Mouse (Mus musculus): ENCODE data around the gene Atg2b. TPM values are rescaled to one million over a fixed set of nuclear protein-coding genes. Genes with fewer than 3 reads are reported as not detected.

The Atg2b gene
- polyA plus RNA-seq, 1 experiment from 2014 or later: 13.8 TPM

- Histone ChIP-seq H3K4me3 (ENCODE audit: low read depth, low read length) (no peak overlapping the region), H3K9ac (ENCODE audit: low read length) (no peak overlapping the region), H3K4me1 (ENCODE audit: control insufficient read depth, insufficient read depth, low read length) (peaks cover 13% of the 10 kb centered on the region), H3K4me2 (ENCODE audit: low read length) (no peak overlapping the region), H3K27ac (ENCODE audit: low read depth, low read length) (no peak overlapping the region), H3K9me3 (replicated peaks; ENCODE audit: control insufficient read depth, low read length) (no peaks in the 10 kb centered on the region), H3K27me3 (replicated peaks; ENCODE audit: control insufficient read depth, insufficient read depth, low read length) (no peaks in the 10 kb centered on the region), H3K36me3 (ENCODE audit: control insufficient read depth, insufficient read depth, low read length) (peaks cover 30% of the 10 kb centered on the region)
- ATAC-seq (no peak), DNase-seq (ENCODE audit: low spot score) (no peak)
- WGBS: 88% methylated on average over 4 of the region's 4 CpGs
Measured at GRCm38 (mm10) chr12:105688546-105688945, 3.5 kb upstream of the Atg2b start.

GRCm38 (mm10) chr12:105687416-105687815, 2.4 kb upstream of the Atg2b start:
- no peaks in the 10 kb centered on the region for H3K9me3 ChIP-seq (replicated peaks; ENCODE audit: control insufficient read depth, low read length)
- H3K4me2 ChIP-seq (ENCODE audit: low read length): no peak overlapping the region

GRCm38 (mm10) chr12:105686791-105687190, 1.8 kb upstream of the Atg2b start:
- DNase-seq (ENCODE audit: low spot score) (no peak), ATAC-seq (no peak)
- Histone ChIP-seq H3K4me2 (ENCODE audit: low read length) (peak overlapping the region; percentile 87; the same call in 1 of the 2 replicates), H3K27ac (ENCODE audit: low read depth, low read length) (no peak overlapping the region), H3K4me3 (ENCODE audit: low read depth, low read length) (no peak overlapping the region), H3K36me3 (ENCODE audit: control insufficient read depth, insufficient read depth, low read length) (peaks cover 20% of the 10 kb centered on the region), H3K27me3 (replicated peaks; ENCODE audit: control insufficient read depth, insufficient read depth, low read length) (no peaks in the 10 kb centered on the region), H3K9me3 (replicated peaks; ENCODE audit: control insufficient read depth, low read length) (no peaks in the 10 kb centered on the region), H3K9ac (ENCODE audit: low read length) (no peak overlapping the region), H3K4me1 (ENCODE audit: control insufficient read depth, insufficient read depth, low read length) (peaks cover 21% of the 10 kb centered on the region)
- 89% methylated on average over 3 of the region's 3 CpGs for WGBS

More at GRCm38 (mm10) chr12:105687416-105687815, 2.4 kb upstream of the Atg2b start:
- 83% methylated on average over 4 of the region's 4 CpGs for WGBS
- H3K36me3 ChIP-seq (ENCODE audit: control insufficient read depth, insufficient read depth, low read length): peaks cover 24% of the 10 kb centered on the region
- peaks cover 21% of the 10 kb centered on the region for H3K4me1 ChIP-seq (ENCODE audit: control insufficient read depth, insufficient read depth, low read length)
- ATAC-seq (no peak), DNase-seq (ENCODE audit: low spot score) (no peak)
- H3K27me3 ChIP-seq (replicated peaks; ENCODE audit: control insufficient read depth, insufficient read depth, low read length): no peaks in the 10 kb centered on the region
- H3K9ac ChIP-seq (ENCODE audit: low read length): no peak overlapping the region
- H3K27ac ChIP-seq (ENCODE audit: low read depth, low read length): no peak overlapping the region
- H3K4me3 ChIP-seq (ENCODE audit: low read depth, low read length): no peak overlapping the region

- ATAC-seq (peak; percentile 47), DNase-seq (ENCODE audit: low spot score) (peak; percentile 58)
- under 1% methylated on average over 41 of the region's 41 CpGs for WGBS
- peaks cover 21% of the 10 kb centered on the region for H3K4me1 ChIP-seq (ENCODE audit: control insufficient read depth, insufficient read depth, low read length)
- H3K27me3 ChIP-seq (replicated peaks; ENCODE audit: control insufficient read depth, insufficient read depth, low read length): no peaks in the 10 kb centered on the region
- peak within 1 kb of the TSS; percentile 93 for H3K27ac ChIP-seq (ENCODE audit: low read depth, low read length)
- H3K4me3 ChIP-seq (ENCODE audit: low read depth, low read length): peak within 1 kb of the TSS; percentile 92
- H3K36me3 ChIP-seq (ENCODE audit: control insufficient read depth, insufficient read depth, low read length): no peaks in the 10 kb centered on the region
- H3K4me2 ChIP-seq (ENCODE audit: low read length): peak within 1 kb of the TSS; percentile 87
- H3K9ac ChIP-seq (ENCODE audit: low read length): peak within 1 kb of the TSS; percentile 88
- H3K9me3 ChIP-seq (replicated peaks; ENCODE audit: control insufficient read depth, low read length): no peaks in the 10 kb centered on the region
Measured at GRCm38 (mm10) chr12:105683933-105684901, 794 bp downstream of the Atg2b start, which contains the start of gene Gskip. TSS of gene Gskip (plus strand) at chr12:105684829.

GRCm38 (mm10) chr12:105678762-105679161, 6.2 kb downstream of the Atg2b start:
- H3K27me3 ChIP-seq (replicated peaks; ENCODE audit: control insufficient read depth, insufficient read depth, low read length): no peaks in the 10 kb centered on the region
- H3K4me2 ChIP-seq (ENCODE audit: low read length): no peak overlapping the region
- no peak for ATAC-seq
- 94% methylated on average over 3 of the region's 3 CpGs for WGBS
- DNase-seq (ENCODE audit: low spot score): no peak
- no peaks in the 10 kb centered on the region for H3K9me3 ChIP-seq (replicated peaks; ENCODE audit: control insufficient read depth, low read length)
- peaks cover 10% of the 10 kb centered on the region for H3K4me1 ChIP-seq (ENCODE audit: control insufficient read depth, insufficient read depth, low read length)
- no peak overlapping the region for H3K4me3 ChIP-seq (ENCODE audit: low read depth, low read length)
- H3K27ac ChIP-seq (ENCODE audit: low read depth, low read length): no peak overlapping the region
- peaks cover 9% of the 10 kb centered on the region for H3K36me3 ChIP-seq (ENCODE audit: control insufficient read depth, insufficient read depth, low read length)
- no peak overlapping the region for H3K9ac ChIP-seq (ENCODE audit: low read length)

GRCm38 (mm10) chr12:105678211-105678610, 6.8 kb downstream of the Atg2b start:
- Histone ChIP-seq H3K36me3 (ENCODE audit: control insufficient read depth, insufficient read depth, low read length) (peaks cover 15% of the 10 kb centered on the region), H3K27ac (ENCODE audit: low read depth, low read length) (no peak overlapping the region), H3K9ac (ENCODE audit: low read length) (no peak overlapping the region), H3K4me1 (ENCODE audit: control insufficient read depth, insufficient read depth, low read length) (peaks cover 4% of the 10 kb centered on the region; the same call in 1 of the 2 replicates), H3K4me2 (ENCODE audit: low read length) (no peak overlapping the region), H3K27me3 (replicated peaks; ENCODE audit: control insufficient read depth, insufficient read depth, low read length) (no peaks in the 10 kb centered on the region), H3K4me3 (ENCODE audit: low read depth, low read length) (no peak overlapping the region), H3K9me3 (replicated peaks; ENCODE audit: control insufficient read depth, low read length) (no peaks in the 10 kb centered on the region)
- 90% methylated on average over 7 of the region's 7 CpGs for WGBS
- ATAC-seq (no peak), DNase-seq (ENCODE audit: low spot score) (no peak)

GRCm38 (mm10) chr12:105676274-105676673, 8.7 kb downstream of the Atg2b start:
- peaks cover 24% of the 10 kb centered on the region for H3K36me3 ChIP-seq (ENCODE audit: control insufficient read depth, insufficient read depth, low read length)
- H3K4me1 ChIP-seq (ENCODE audit: control insufficient read depth, insufficient read depth, low read length): no peaks in the 10 kb centered on the region
- DNase-seq (ENCODE audit: low spot score) (no peak), ATAC-seq (no peak)
- H3K27ac ChIP-seq (ENCODE audit: low read depth, low read length): no peak overlapping the region
- no peaks in the 10 kb centered on the region for H3K9me3 ChIP-seq (replicated peaks; ENCODE audit: control insufficient read depth, low read length)
- whole genome bisulfite sequencing: 96% methylated on average over 8 of the region's 8 CpGs
- no peak overlapping the region for H3K9ac ChIP-seq (ENCODE audit: low read length)
- H3K4me2 ChIP-seq (ENCODE audit: low read length): no peak overlapping the region
- no peak overlapping the region for H3K4me3 ChIP-seq (ENCODE audit: low read depth, low read length)
- no peaks in the 10 kb centered on the region for H3K27me3 ChIP-seq (replicated peaks; ENCODE audit: control insufficient read depth, insufficient read depth, low read length)

- WGBS: 92% methylated on average over 7 of the region's 7 CpGs
- no peaks in the 10 kb centered on the region for H3K4me1 ChIP-seq (ENCODE audit: control insufficient read depth, insufficient read depth, low read length)
Measured at GRCm38 (mm10) chr12:105655850-105656249, 29.2 kb downstream of the Atg2b start.

GRCm38 (mm10) chr12:105642770-105643321, 42.2 kb downstream of the Atg2b start:
- Histone ChIP-seq H3K27me3 (replicated peaks; ENCODE audit: control insufficient read depth, insufficient read depth, low read length) (no peaks in the 10 kb centered on the region), H3K9ac (ENCODE audit: low read length) (no peak overlapping the region), H3K27ac (ENCODE audit: low read depth, low read length) (no peak overlapping the region), H3K4me2 (ENCODE audit: low read length) (no peak overlapping the region), H3K9me3 (replicated peaks; ENCODE audit: control insufficient read depth, low read length) (no peaks in the 10 kb centered on the region), H3K4me3 (ENCODE audit: low read depth, low read length) (no peak overlapping the region), H3K4me1 (ENCODE audit: control insufficient read depth, insufficient read depth, low read length) (no peaks in the 10 kb centered on the region), H3K36me3 (ENCODE audit: control insufficient read depth, insufficient read depth, low read length) (peaks cover 97% of the 10 kb centered on the region)
- no peak for ATAC-seq
- DNase-seq (ENCODE audit: low spot score): no peak
- WGBS: 93% methylated on average over 11 of the region's 11 CpGs

More at GRCm38 (mm10) chr12:105655850-105656249, 29.2 kb downstream of the Atg2b start:
- ATAC-seq (no peak), DNase-seq (ENCODE audit: low spot score) (no peak)
- H3K4me2 ChIP-seq (ENCODE audit: low read length): no peak overlapping the region
- H3K9me3 ChIP-seq (replicated peaks; ENCODE audit: control insufficient read depth, low read length): no peaks in the 10 kb centered on the region
- no peak overlapping the region for H3K9ac ChIP-seq (ENCODE audit: low read length)
- peaks cover 94% of the 10 kb centered on the region for H3K36me3 ChIP-seq (ENCODE audit: control insufficient read depth, insufficient read depth, low read length)
- H3K27me3 ChIP-seq (replicated peaks; ENCODE audit: control insufficient read depth, insufficient read depth, low read length): no peaks in the 10 kb centered on the region
- H3K27ac ChIP-seq (ENCODE audit: low read depth, low read length): no peak overlapping the region
- no peak overlapping the region for H3K4me3 ChIP-seq (ENCODE audit: low read depth, low read length)
